ENCODE assay signal across 23 mouse cellular contexts in genomic region chr11:79138621-79139020, GRCm38 (mm10). TPM values are rescaled to one million over a fixed set of nuclear protein-coding genes. Genes with fewer than 3 reads are reported as not detected.
DNase-seq lines count a peak whose midpoint lies in the region; ATAC-seq and TF ChIP-seq lines count a peak whose summit lies in the region.
"Had no signal": no experiment of that assay in that cellular context is flagged by ENCODE, and none has a peak within 500 bp of the region (broad histone marks: within the 10 kb centered on the region; RNA-seq: fewer than 3 reads in every experiment).

No protein-coding gene starts in this region.

- H3K9me3 ChIP-seq in intestine, embryonic 15.5 days = no peaks in the 10 kb centered on the region
- H3K9me3 ChIP-seq in intestine, embryonic 16.5 days (ENCODE audit: control insufficient read depth, low read length) = no peaks in the 10 kb centered on the region
- no peaks in the 10 kb centered on the region for H3K9me3 ChIP-seq in embryonic facial prominence, embryonic 15.5 days (replicated peaks)
- H3K9me3 ChIP-seq: embryonic facial prominence, embryonic 13.5 days; forebrain, embryonic 15.5 days; hindbrain, embryonic 15.5 days had no signal

- no peak for ATAC-seq in intestine, embryonic 15.5 days
- ATAC-seq in intestine, embryonic 16.5 days = no peak
- no peak for ATAC-seq in embryonic facial prominence, embryonic 15.5 days (ENCODE audit: insufficient number of reproducible peaks, low FRiP score, low TSS enrichment, low read depth)
- ATAC-seq: forebrain, embryonic 15.5 days; inflammation-experienced regulatory T-cells, adult 6 months had no signal

- WGBS in intestine, embryonic 15.5 days = 81% methylated on average over 6 of the region's 6 CpGs
- WGBS in intestine, embryonic 16.5 days = 79% methylated on average over 6 of the region's 6 CpGs
- WGBS in embryonic facial prominence, embryonic 15.5 days = 75% methylated on average over 6 of the region's 6 CpGs

- H3K4me2 ChIP-seq in intestine, embryonic 15.5 days (replicated peaks) = no peak overlapping the region
- no peak overlapping the region for H3K4me2 ChIP-seq in intestine, embryonic 16.5 days (ENCODE audit: low read depth, low read length)
- no peak overlapping the region for H3K4me2 ChIP-seq in embryonic facial prominence, embryonic 15.5 days (replicated peaks)
- H3K4me2 ChIP-seq: embryonic facial prominence, embryonic 13.5 days; forebrain, embryonic 15.5 days; heart, embryonic 11.5 days; hindbrain, embryonic 15.5 days had no signal

- H3K36me3 ChIP-seq in intestine, embryonic 15.5 days = no peaks in the 10 kb centered on the region
- H3K36me3 ChIP-seq in intestine, embryonic 16.5 days (ENCODE audit: control insufficient read depth, insufficient read depth, low read length) = no peaks in the 10 kb centered on the region
- H3K36me3 ChIP-seq in embryonic facial prominence, embryonic 15.5 days = no peaks in the 10 kb centered on the region
- H3K36me3 ChIP-seq: embryonic facial prominence, embryonic 13.5 days; forebrain, embryonic 15.5 days; hindbrain, embryonic 15.5 days had no signal

- H3K9ac ChIP-seq in intestine, embryonic 15.5 days = no peak overlapping the region
- no peak overlapping the region for H3K9ac ChIP-seq in intestine, embryonic 16.5 days (ENCODE audit: low read depth, low read length)
- no peak overlapping the region for H3K9ac ChIP-seq in embryonic facial prominence, embryonic 15.5 days
- H3K9ac ChIP-seq: embryonic facial prominence, embryonic 13.5 days; forebrain, embryonic 15.5 days; hindbrain, embryonic 15.5 days had no signal

- H3K4me3 ChIP-seq in intestine, embryonic 15.5 days (replicated peaks) = no peak overlapping the region
- no peak overlapping the region for H3K4me3 ChIP-seq in intestine, embryonic 16.5 days (ENCODE audit: low read length)
- no peak overlapping the region for H3K4me3 ChIP-seq in layer of hippocampus, adult 2 months
- no peak overlapping the region for H3K4me3 ChIP-seq in embryonic facial prominence, embryonic 15.5 days (replicated peaks)
- H3K4me3 ChIP-seq: embryonic facial prominence, embryonic 13.5 days; erythroblast, embryonic 14.5 days; forebrain, embryonic 10.5 days; forebrain, embryonic 15.5 days; hindbrain, embryonic 15.5 days had no signal

- peak overlapping the region; percentile 51; the same call in 1 of the 2 replicates for H3K27ac ChIP-seq in intestine, embryonic 15.5 days
- H3K27ac ChIP-seq in intestine, embryonic 16.5 days (ENCODE audit: low read length) = no peak overlapping the region
- peak overlapping the region; percentile 68; the same call in 1 of the 2 replicates for H3K27ac ChIP-seq in layer of hippocampus, adult 2 months
- 0 out of 2 replicates have a peak overlapping the region, but pooled peaks have one; percentile 19 for H3K27ac ChIP-seq in embryonic facial prominence, embryonic 15.5 days (replicated peaks)
- H3K27ac ChIP-seq: embryonic facial prominence, embryonic 13.5 days; forebrain, embryonic 10.5 days; forebrain, embryonic 15.5 days; hindbrain, embryonic 15.5 days had no signal

- H3K4me1 ChIP-seq in intestine, embryonic 15.5 days (replicated peaks) = peaks cover 58% of the 10 kb centered on the region
- H3K4me1 ChIP-seq in intestine, embryonic 16.5 days (ENCODE audit: control insufficient read depth, insufficient read depth, low read length) = peaks cover 56% of the 10 kb centered on the region
- H3K4me1 ChIP-seq in embryonic facial prominence, embryonic 15.5 days = peaks cover 45% of the 10 kb centered on the region

- no peaks in the 10 kb centered on the region for H3K27me3 ChIP-seq in intestine, embryonic 15.5 days (replicated peaks)
- no peaks in the 10 kb centered on the region for H3K27me3 ChIP-seq in intestine, embryonic 16.5 days (replicated peaks; ENCODE audit: control insufficient read depth, insufficient read depth, low read length)
- H3K27me3 ChIP-seq in embryonic facial prominence, embryonic 15.5 days = no peaks in the 10 kb centered on the region
- H3K27me3 ChIP-seq: embryonic facial prominence, embryonic 13.5 days; forebrain, embryonic 15.5 days; hindbrain, embryonic 15.5 days had no signal

- no peak for TF ChIP-seq CTCF in layer of hippocampus, adult 2 months (conservative IDR thresholded peaks at IDR 0.05)

- no peak for DNase-seq in layer of hippocampus, adult 2 months (ENCODE audit: low spot score in 2 of 2)
- DNase-seq in layer of hippocampus, adult 11-12 months (ENCODE audit: low spot score) = no peak
- peak; percentile 67 for DNase-seq in R1 (ENCODE audit: low read depth, low spot score)
- DNase-seq in spleen, postnatal 36 days (ENCODE audit: low spot score in 2 of 2) = no peak
- no peak for DNase-seq in left cerebral cortex, adult 8-10 months (ENCODE audit: low spot score in 2 of 2)
- DNase-seq: adrenal gland, adult 2 months; adrenal gland, postnatal 36 days; cerebellum, adult 8-10 months; cerebellum, postnatal 14 days; embryo, embryonic 11 days; gastrocnemius, postnatal 36 days; heart, adult 11 months; heart, postnatal 36 days had no signal

RNA-seq across cellular contexts. Expression of gene Ksr1, which starts 7.6 kb away (rescaled TPM):
- 3.5 and 4.4 TPM in 2 replicates for polyA plus RNA-seq in intestine, embryonic 15.5 days (2015; fragmentation: Nextera tagmentation; extraction: Ambion mirVana)
- 4.1 and 4.6 TPM in 2 replicates for polyA plus RNA-seq in intestine, embryonic 16.5 days (2015; fragmentation: Nextera tagmentation; extraction: Ambion mirVana)
- 100 to 1,000 TPM; 230 to 231 TPM for total RNA-seq in layer of hippocampus, adult 2 months (2021)
- 5.6 and 5.8 TPM in 2 replicates for polyA plus RNA-seq in embryonic facial prominence, embryonic 15.5 days (2015; fragmentation: Nextera tagmentation; extraction: Ambion mirVana)
- total RNA-seq in left cerebral cortex, adult 8-10 months (2022) = 10 to 100 TPM; 53.6 to 63.6 (median 56.0) TPM
